Mouse (Mus musculus) G1E (cell line): ENCODE measurements around the gene Tbc1d17.

Experiments used
- CTCF ChIP-seq: IDR thresholded peaks from 2 replicates; pipeline ENCODE4 v1.5.1; 2012; ENCODE audit warnings: low read depth, low read length, inconsistent platforms, mixed read lengths
- GATA1 ChIP-seq: IDR thresholded peaks from 2 replicates; pipeline ENCODE4 v1.6.1; 2012; ENCODE audit warnings: borderline replicate concordance, low read length, inconsistent platforms, mixed read lengths
- GATA2 ChIP-seq: IDR thresholded peaks from 2 replicates; pipeline ENCODE4 v1.6.1; 2012; ENCODE audit warnings: low read depth, low read length, inconsistent platforms, borderline replicate concordance
- POLR2AphosphoS5 ChIP-seq: IDR thresholded peaks from 2 replicates; pipeline ENCODE4 v1.6.1; 2012; ENCODE audit warnings: low read depth, low read length, inconsistent platforms; ENCODE audit not compliant: insufficient replicate concordance

- TF ChIP-seq CTCF (no peak), POLR2AphosphoS5 (no peak), GATA1 (no peak), GATA2 (no peak)
Observed at GRCm38 (mm10) chr7:44890737-44891136, 41.9 kb upstream of the Tbc1d17 start.
